Mouse (Mus musculus): Measurements from ENCODE around the gene Mill2. TPM values are rescaled to one million over a fixed set of nuclear protein-coding genes. Genes with fewer than 3 reads are reported as not detected.
"Not testable (repeated sequence)": the region's sequence is repeated elsewhere in the genome, so short reads cannot be mapped to it uniquely, and the experiment has no call there.

The Mill2 gene
- total RNA-seq (2018; cell fraction: chromatin; rRNA removed): 10 to 100 TPM in 25 of 26 experiments, 1 to 10 TPM in 1; 7.8 to 53.9 (median 34.6) TPM
- 10 to 100 TPM in 12 of 26 experiments, 1 to 10 TPM in 14; 4.6 to 15.8 (median 8.5) TPM for total RNA-seq (2018; cell fraction: cytosol; rRNA removed)
- 10 to 100 TPM in 23 of 26 experiments, 1 to 10 TPM in 3; 4.6 to 39.1 (median 22.7) TPM for total RNA-seq (2018; cell fraction: nucleus; rRNA removed)
- 3.2 to 7.3 TPM (median 3.3 TPM) in 3 replicates for polyA plus RNA-seq (2018)

- Histone ChIP-seq H3K27ac (peak within 1 kb of the TSS; percentile 84), H3K36me3 (ENCODE audit: inconsistent target) (no peaks in the 10 kb centered on the region), H3K79me2 (ENCODE audit: inconsistent target) (no peaks in the 10 kb centered on the region; the same call in 1 of the 2 replicates), H3K4me3 (ENCODE audit: inconsistent target) (peak within 1 kb of the TSS; percentile 45)
- WGBS (ENCODE audit: missing documents): 9% methylated on average over 3 of the region's 3 CpGs
Measured at GRCm38 (mm10) chr7:18839865-18840264, at the start of gene Mill2. Mill2 (plus strand) TSS chr7:18839966.

GRCm38 (mm10) chr7:18790671-18791070 is 49.1 kb upstream of the Mill2 start:
- H3K4me3 ChIP-seq (ENCODE audit: inconsistent target); H3K36me3 ChIP-seq (ENCODE audit: inconsistent target); H3K27ac ChIP-seq; H3K79me2 ChIP-seq (ENCODE audit: inconsistent target): not testable (repeated sequence)

- 94% methylated on average over 1 of the region's 1 CpGs for WGBS (ENCODE audit: missing documents)
- Histone ChIP-seq H3K36me3 (ENCODE audit: inconsistent target) (no peaks in the 10 kb centered on the region), H3K4me3 (ENCODE audit: inconsistent target) (no peak within 1 kb of the TSS), H3K79me2 (ENCODE audit: inconsistent target) (no peaks in the 10 kb centered on the region), H3K27ac (no peak within 1 kb of the TSS)
Measured at GRCm38 (mm10) chr7:18798420-18798819, 41.3 kb upstream of the Mill2 start, which contains the start of gene Psg19. Psg19 (minus strand) TSS chr7:18798520.

- no peak overlapping the region for H3K27ac ChIP-seq
- no peaks in the 10 kb centered on the region for H3K79me2 ChIP-seq (ENCODE audit: inconsistent target)
- H3K36me3 ChIP-seq (ENCODE audit: inconsistent target): no peaks in the 10 kb centered on the region
- no peak overlapping the region for H3K4me3 ChIP-seq (ENCODE audit: inconsistent target)
- 46% methylated on average over 3 of the region's 3 CpGs for WGBS (ENCODE audit: missing documents)
Measured at GRCm38 (mm10) chr7:18799129-18799528, 40.6 kb upstream of the Mill2 start.

- Histone ChIP-seq H3K79me2 (ENCODE audit: inconsistent target) (no peaks in the 10 kb centered on the region), H3K4me3 (ENCODE audit: inconsistent target) (no peak overlapping the region), H3K36me3 (ENCODE audit: inconsistent target) (no peaks in the 10 kb centered on the region), H3K27ac (no peak overlapping the region)
Measured at GRCm38 (mm10) chr7:18803526-18803925, 36.2 kb upstream of the Mill2 start.

- Histone ChIP-seq H3K79me2 (ENCODE audit: inconsistent target) (no peaks in the 10 kb centered on the region), H3K27ac (no peak overlapping the region), H3K36me3 (ENCODE audit: inconsistent target) (no peaks in the 10 kb centered on the region), H3K4me3 (ENCODE audit: inconsistent target) (no peak overlapping the region)
- WGBS (ENCODE audit: missing documents): 87% methylated on average over 9 of the region's 9 CpGs
Measured at GRCm38 (mm10) chr7:18818301-18818700, 21.5 kb upstream of the Mill2 start.

- H3K79me2 ChIP-seq (ENCODE audit: inconsistent target): no peaks in the 10 kb centered on the region
- no peaks in the 10 kb centered on the region for H3K36me3 ChIP-seq (ENCODE audit: inconsistent target)
- WGBS (ENCODE audit: missing documents): 82% methylated on average over 3 of the region's 3 CpGs
- no peak within 1 kb of the TSS for H3K4me3 ChIP-seq (ENCODE audit: inconsistent target)
- no peak within 1 kb of the TSS for H3K27ac ChIP-seq
Measured at GRCm38 (mm10) chr7:18821507-18821906, 18.3 kb upstream of the Mill2 start, which contains the start of gene Psg17. Psg17 (minus strand) TSS chr7:18821607.

- WGBS (ENCODE audit: missing documents): 71% methylated on average over 26 of the region's 26 CpGs
- Histone ChIP-seq H3K27ac (no peak overlapping the region), H3K79me2 (ENCODE audit: inconsistent target) (no peaks in the 10 kb centered on the region), H3K4me3 (ENCODE audit: inconsistent target) (no peak overlapping the region), H3K36me3 (ENCODE audit: inconsistent target) (no peaks in the 10 kb centered on the region)
Measured at GRCm38 (mm10) chr7:18827792-18828546, 11.8 kb upstream of the Mill2 start.

GRCm38 (mm10) chr7:18828592-18828991 is 11.2 kb upstream of the Mill2 start:
- WGBS (ENCODE audit: missing documents): 82% methylated on average over 6 of the region's 9 CpGs
- H3K4me3 ChIP-seq (ENCODE audit: inconsistent target): no peak overlapping the region
- no peaks in the 10 kb centered on the region for H3K79me2 ChIP-seq (ENCODE audit: inconsistent target)
- no peak overlapping the region for H3K27ac ChIP-seq
- no peaks in the 10 kb centered on the region for H3K36me3 ChIP-seq (ENCODE audit: inconsistent target)

GRCm38 (mm10) chr7:18829545-18829944 is 10.2 kb upstream of the Mill2 start:
- Histone ChIP-seq H3K36me3 (ENCODE audit: inconsistent target) (no peaks in the 10 kb centered on the region), H3K79me2 (ENCODE audit: inconsistent target) (no peaks in the 10 kb centered on the region), H3K4me3 (ENCODE audit: inconsistent target) (no peak overlapping the region), H3K27ac (no peak overlapping the region)
- WGBS (ENCODE audit: missing documents): 82% methylated on average over 7 of the region's 7 CpGs

GRCm38 (mm10) chr7:18832298-18832697 is 7.5 kb upstream of the Mill2 start:
- Histone ChIP-seq H3K36me3 (ENCODE audit: inconsistent target) (no peaks in the 10 kb centered on the region), H3K4me3 (ENCODE audit: inconsistent target) (no peak overlapping the region), H3K27ac (no peak overlapping the region), H3K79me2 (ENCODE audit: inconsistent target) (no peaks in the 10 kb centered on the region)
- 48% methylated on average over 13 of the region's 13 CpGs for WGBS (ENCODE audit: missing documents)

- Histone ChIP-seq H3K36me3 (ENCODE audit: inconsistent target) (no peaks in the 10 kb centered on the region), H3K4me3 (ENCODE audit: inconsistent target) (peak overlapping the region; percentile 45), H3K27ac (peak overlapping the region; percentile 84), H3K79me2 (ENCODE audit: inconsistent target) (no peaks in the 10 kb centered on the region; the same call in 1 of the 2 replicates)
- 4% methylated on average over 14 of the region's 17 CpGs for WGBS (ENCODE audit: missing documents)
Measured at GRCm38 (mm10) chr7:18840386-18841173, 814 bp downstream of the Mill2 start.

GRCm38 (mm10) chr7:18841174-18841567 is 1.4 kb downstream of the Mill2 start:
- Histone ChIP-seq H3K27ac (no peak overlapping the region; the same call in 1 of the 2 replicates), H3K79me2 (ENCODE audit: inconsistent target) (no peaks in the 10 kb centered on the region; the same call in 1 of the 2 replicates), H3K4me3 (ENCODE audit: inconsistent target) (peak overlapping the region; percentile 10; the same call in 1 of the 2 replicates), H3K36me3 (ENCODE audit: inconsistent target) (no peaks in the 10 kb centered on the region)
- 69% methylated on average over 1 of the region's 1 CpGs for WGBS (ENCODE audit: missing documents)

GRCm38 (mm10) chr7:18844811-18845210 is 5.0 kb downstream of the Mill2 start:
- WGBS (ENCODE audit: missing documents): 45% methylated on average over 2 of the region's 5 CpGs
- no peaks in the 10 kb centered on the region; the same call in 1 of the 2 replicates for H3K79me2 ChIP-seq (ENCODE audit: inconsistent target)
- no peaks in the 10 kb centered on the region for H3K36me3 ChIP-seq (ENCODE audit: inconsistent target)
- H3K4me3 ChIP-seq (ENCODE audit: inconsistent target): no peak overlapping the region
- H3K27ac ChIP-seq: no peak overlapping the region

- 90% methylated on average over 1 of the region's 1 CpGs for WGBS (ENCODE audit: missing documents)
- Histone ChIP-seq H3K4me3 (ENCODE audit: inconsistent target) (no peak overlapping the region), H3K79me2 (ENCODE audit: inconsistent target) (no peaks in the 10 kb centered on the region), H3K36me3 (ENCODE audit: inconsistent target) (no peaks in the 10 kb centered on the region), H3K27ac (no peak overlapping the region)
Measured at GRCm38 (mm10) chr7:18848395-18848794, 8.6 kb downstream of the Mill2 start.

Measured in macrophage (primary cell).